Mouse (Mus musculus) embryonic facial prominence, embryonic 15.5 days (tissue): ENCODE measurements around the gene Hjurp. TPM values are rescaled to one million over a fixed set of nuclear protein-coding genes. Genes with fewer than 3 reads are reported as not detected.
"Not testable (repeated sequence)": the region's sequence is repeated elsewhere in the genome, so short reads cannot be mapped to it uniquely, and the experiment has no call there.

Experiments used
- ATAC-seq: fragments of 200-750 bp; cut with Nextera tagmentation; 2 replicates; pipeline ENCODE4 v1.8.0; 2017; ENCODE audit warnings: low read depth, moderate TSS enrichment; ENCODE audit not compliant: insufficient number of reproducible peaks, low FRiP score, low TSS enrichment
- H3K27ac ChIP-seq: fragments of 300-500 bp; sonication (generic); replicated peaks from 2 replicates; pipeline ENCODE4 v1.5.1; 2015; ENCODE audit warnings: mild to moderate bottlenecking, inconsistent platforms
- H3K27me3 ChIP-seq: fragments of 300-500 bp; sonication (generic); 2 replicates; pipeline ENCODE4 v1.6.1; 2015; ENCODE audit warnings: inconsistent platforms
- H3K36me3 ChIP-seq: fragments of 300-500 bp; sonication (generic); 2 replicates; pipeline ENCODE4 v1.6.1; 2015; ENCODE audit warnings: mild to moderate bottlenecking, inconsistent platforms
- H3K4me1 ChIP-seq: fragments of 300-500 bp; sonication (generic); 2 replicates; pipeline ENCODE4 v1.6.1; 2015; ENCODE audit warnings: inconsistent platforms
- H3K4me2 ChIP-seq: fragments of 300-500 bp; sonication (generic); replicated peaks from 2 replicates; pipeline ENCODE4 v1.6.1; 2015; ENCODE audit warnings: mild to moderate bottlenecking, inconsistent platforms
- H3K4me3 ChIP-seq: fragments of 300-500 bp; sonication (generic); replicated peaks from 2 replicates; pipeline ENCODE4 v1.5.1; 2015; ENCODE audit warnings: mild to moderate bottlenecking, inconsistent platforms
- H3K9ac ChIP-seq: fragments of 300-500 bp; sonication (generic); 2 replicates; pipeline ENCODE4 v1.6.1; 2015; ENCODE audit warnings: inconsistent platforms
- H3K9me3 ChIP-seq: fragments of 300-500 bp; sonication (generic); replicated peaks from 2 replicates; pipeline ENCODE4 v1.6.1; 2016; ENCODE audit warnings: inconsistent platforms
- WGBS: fragments of 180-500 bp; shearing (Covaris S2); methylation state at CpG from one replicate; pipeline ENCODE4 v1.1.7; 2015; 5-methylcytosine and 5-hydroxymethylcytosine counted together
- polyA plus RNA-seq: library from polyadenylated mRNA; unstranded; fragments of >200 nt; fragmentation: Nextera tagmentation; extraction: Ambion mirVana; gene quantifications from 2 replicates; pipeline ENCODE4 v1.2.1, GENCODE M21; 2015

Gene Hjurp
- polyA plus RNA-seq, 1 experiment from 2014 or later, result 161 TPM

DNA sequence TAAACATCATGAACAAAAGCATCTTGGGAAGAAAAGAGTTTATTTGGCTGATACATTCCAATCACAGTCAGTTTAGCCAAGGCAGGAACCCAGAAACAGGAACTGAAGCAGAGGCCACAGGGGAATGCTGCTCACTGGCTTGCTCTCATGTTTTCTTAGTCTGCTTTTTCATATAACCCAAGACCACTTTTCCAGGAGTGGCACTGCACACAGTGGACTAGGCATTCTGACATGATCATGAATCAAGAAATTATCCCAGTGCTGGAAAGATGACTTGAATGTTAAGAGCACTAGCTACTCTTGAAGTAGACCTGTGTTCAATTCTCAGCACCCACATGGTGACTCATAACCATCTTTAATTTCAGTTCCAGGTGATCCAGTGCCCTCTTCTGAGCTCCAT is 51.7 kb downstream of the Hjurp start:
- Histone ChIP-seq H3K36me3 (no peaks in the 10 kb centered on the region), H3K4me3 (no peak overlapping the region), H3K27me3 (no peaks in the 10 kb centered on the region), H3K9ac (no peak overlapping the region), H3K4me2 (no peak overlapping the region), H3K4me1 (no peaks in the 10 kb centered on the region), H3K9me3 (peaks cover 48% of the 10 kb centered on the region), H3K27ac (no peak overlapping the region)
- ATAC-seq, result no peak

DNA sequence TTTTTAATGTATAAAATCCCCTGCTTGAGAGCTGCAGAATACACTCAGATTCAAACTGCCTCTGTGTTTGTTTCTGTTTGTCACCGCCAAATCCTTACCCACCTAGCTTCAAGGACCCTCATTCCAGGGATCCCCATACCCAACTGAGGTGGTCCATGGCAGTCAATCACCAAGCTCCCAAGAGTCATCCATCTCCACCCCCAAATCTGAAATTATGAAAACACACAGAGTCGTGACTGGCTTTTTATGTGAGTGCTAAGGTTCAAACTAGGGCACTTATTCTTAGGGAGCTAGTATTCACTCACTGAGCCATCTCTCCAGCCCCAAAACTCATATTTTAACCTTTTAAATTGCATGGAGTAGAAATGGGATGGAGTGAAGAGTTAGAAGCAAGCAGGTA is 52.1 kb downstream of the Hjurp start:
- H3K27me3 ChIP-seq, H3K4me1 ChIP-seq, ATAC-seq, H3K9ac ChIP-seq, H3K4me2 ChIP-seq, H3K4me3 ChIP-seq, H3K36me3 ChIP-seq, H3K27ac ChIP-seq: not testable (repeated sequence)
- 31% methylated on average over 2 of the region's 2 CpGs for WGBS
- peaks cover 44% of the 10 kb centered on the region for H3K9me3 ChIP-seq

DNA sequence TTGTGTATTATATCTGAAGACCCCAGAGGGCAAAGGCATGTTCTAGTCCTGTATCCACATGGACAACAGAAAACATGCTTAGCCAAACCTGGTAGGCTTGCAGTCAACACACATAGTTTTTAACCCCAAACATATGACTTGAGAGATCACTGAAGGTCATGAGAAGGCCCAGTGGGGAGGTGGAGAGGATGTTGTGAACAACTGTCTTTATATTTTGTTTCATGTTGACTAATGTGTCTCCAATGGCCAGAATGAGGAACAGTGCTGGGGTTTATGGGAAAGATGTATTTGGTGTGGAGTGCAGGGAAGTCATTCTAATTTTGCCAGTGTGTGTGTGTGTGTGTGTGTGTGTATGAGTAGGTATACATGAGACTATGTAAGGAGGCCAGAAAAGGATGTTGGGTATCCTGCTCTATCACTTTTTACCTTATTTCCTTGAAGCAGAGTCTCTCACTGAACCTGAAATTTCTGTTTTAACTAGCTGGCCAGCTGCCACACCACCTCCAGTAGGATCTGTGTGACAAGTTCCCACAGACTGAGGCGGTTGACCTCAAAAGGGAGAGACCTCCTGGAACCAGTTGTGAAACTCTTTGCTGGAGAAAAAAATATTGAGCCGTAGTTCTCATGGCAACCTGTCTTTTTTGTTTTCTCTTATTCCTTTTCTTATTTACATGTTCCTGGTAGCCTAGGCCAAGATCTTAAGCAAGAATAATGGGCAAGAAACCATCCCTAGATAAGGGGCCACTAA is 53.2 kb downstream of the Hjurp start:
- H3K27ac ChIP-seq, result no peak overlapping the region

DNA sequence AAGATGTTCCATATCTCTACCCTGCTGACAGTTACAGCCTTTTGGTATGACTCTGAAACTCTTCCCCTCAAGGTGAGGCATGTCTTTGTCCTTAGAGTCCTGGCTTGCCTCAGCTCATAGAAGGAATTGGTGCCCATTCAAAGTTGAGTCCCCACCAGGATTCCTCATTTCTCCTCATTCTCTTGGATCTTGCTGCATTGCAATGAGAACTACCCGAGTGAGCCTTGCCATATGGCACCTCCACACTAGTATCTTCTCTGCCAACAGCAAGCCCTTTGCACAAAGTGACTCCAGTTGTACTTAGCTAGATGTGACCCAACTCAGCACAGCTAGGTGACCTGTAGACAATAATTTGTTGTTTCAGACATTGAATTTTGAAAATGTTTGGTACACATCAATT is 53.8 kb downstream of the Hjurp start:
- ATAC-seq, result no peak
- H3K27me3 ChIP-seq, result no peaks in the 10 kb centered on the region
- WGBS, result 48% methylated on average over 1 of the region's 1 CpGs
- H3K4me3 ChIP-seq, result no peak overlapping the region
- H3K4me2 ChIP-seq, result no peak overlapping the region
- H3K36me3 ChIP-seq, result no peaks in the 10 kb centered on the region
- H3K9me3 ChIP-seq, result peaks cover 30% of the 10 kb centered on the region
- no peak overlapping the region for H3K27ac ChIP-seq
- no peaks in the 10 kb centered on the region for H3K4me1 ChIP-seq
- no peak overlapping the region for H3K9ac ChIP-seq

More for the DNA sequence above, 53.2 kb downstream of the Hjurp start:
- peaks cover 34% of the 10 kb centered on the region for H3K9me3 ChIP-seq
- no peaks in the 10 kb centered on the region for H3K36me3 ChIP-seq
- no peaks in the 10 kb centered on the region for H3K27me3 ChIP-seq
- no peak overlapping the region for H3K4me3 ChIP-seq
- no peak overlapping the region for H3K4me2 ChIP-seq
- WGBS, result 66% methylated on average over 2 of the region's 2 CpGs
- no peaks in the 10 kb centered on the region for H3K4me1 ChIP-seq
- H3K9ac ChIP-seq, result no peak overlapping the region
- no peak for ATAC-seq

DNA sequence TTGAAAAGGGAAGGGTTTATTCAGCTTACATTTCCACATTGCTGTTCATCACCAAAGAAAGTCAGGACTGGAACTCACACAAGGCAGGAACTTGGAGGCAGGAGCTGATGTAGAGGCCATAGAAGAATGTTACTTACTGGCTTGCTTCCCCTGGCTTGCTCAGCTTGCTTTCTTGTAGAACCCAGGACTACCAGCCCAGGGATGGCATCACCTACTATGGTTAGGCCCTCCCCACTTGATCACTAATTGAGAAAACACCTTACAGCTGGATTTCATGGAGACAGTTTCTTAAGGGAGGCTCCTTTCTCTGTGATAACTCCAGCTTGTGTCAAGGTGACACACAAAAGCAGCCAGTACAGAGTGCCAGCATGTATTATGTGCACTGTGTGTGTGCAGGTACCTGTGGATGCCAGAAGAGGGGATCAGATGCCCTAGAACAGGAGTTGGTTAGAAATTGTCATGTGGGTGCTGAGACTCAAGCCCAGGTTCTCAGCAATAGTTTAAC is 54.4 kb downstream of the Hjurp start:
- not testable (repeated sequence) for H3K4me1 ChIP-seq, H3K4me2 ChIP-seq, H3K9ac ChIP-seq, H3K4me3 ChIP-seq, H3K27me3 ChIP-seq, H3K27ac ChIP-seq, H3K36me3 ChIP-seq, ATAC-seq
- peaks cover 25% of the 10 kb centered on the region for H3K9me3 ChIP-seq

DNA sequence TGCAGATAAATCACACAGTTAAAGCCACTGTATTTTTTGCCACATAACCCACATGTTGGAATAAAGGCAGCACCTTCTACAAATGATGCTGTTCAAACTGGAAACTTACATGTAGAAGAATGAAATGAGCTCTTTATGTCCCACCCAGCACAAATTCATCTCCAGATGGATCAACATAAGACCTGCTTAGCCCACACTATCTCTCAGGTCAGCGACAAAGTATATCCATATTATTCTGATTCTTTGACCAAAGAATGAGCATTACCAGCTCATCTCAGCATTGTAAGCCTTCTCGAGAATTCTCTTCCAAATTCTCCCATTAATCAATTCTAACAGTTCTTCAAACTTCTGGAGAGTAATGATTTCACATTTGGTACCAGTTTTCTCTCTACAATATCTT is 55.2 kb downstream of the Hjurp start:
- Histone ChIP-seq H3K9me3 (peaks cover 23% of the 10 kb centered on the region), H3K27ac (no peak overlapping the region), H3K27me3 (no peaks in the 10 kb centered on the region), H3K36me3 (no peaks in the 10 kb centered on the region), H3K9ac (no peak overlapping the region), H3K4me3 (no peak overlapping the region), H3K4me1 (no peaks in the 10 kb centered on the region), H3K4me2 (no peak overlapping the region)
- 44% methylated on average over 2 of the region's 2 CpGs for WGBS
- ATAC-seq, result no peak

DNA sequence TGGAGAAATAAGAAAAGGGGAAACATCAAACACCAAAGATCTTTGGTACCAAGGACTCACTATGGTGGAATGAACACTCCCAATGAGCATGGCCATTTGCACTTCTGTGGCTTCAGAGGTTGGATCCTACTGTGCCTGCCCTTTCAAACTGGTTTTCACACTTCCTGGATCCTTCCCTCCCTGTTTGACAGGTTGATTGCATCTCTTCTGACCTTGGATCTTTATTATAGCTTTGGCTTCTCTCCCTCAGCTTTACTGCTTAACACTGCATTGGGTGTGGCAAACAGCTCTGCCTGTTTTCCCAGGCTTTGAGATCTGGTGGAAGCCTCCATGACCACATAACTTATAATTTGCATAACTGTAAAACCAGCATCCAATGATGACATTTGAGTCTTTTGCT is 57.1 kb downstream of the Hjurp start:
- Histone ChIP-seq H3K4me3 (no peak overlapping the region), H3K4me2 (no peak overlapping the region), H3K27me3 (no peaks in the 10 kb centered on the region), H3K9ac (no peak overlapping the region), H3K36me3 (no peaks in the 10 kb centered on the region), H3K27ac (no peak overlapping the region), H3K9me3 (peaks cover 17% of the 10 kb centered on the region), H3K4me1 (no peaks in the 10 kb centered on the region)
- no peak for ATAC-seq

DNA sequence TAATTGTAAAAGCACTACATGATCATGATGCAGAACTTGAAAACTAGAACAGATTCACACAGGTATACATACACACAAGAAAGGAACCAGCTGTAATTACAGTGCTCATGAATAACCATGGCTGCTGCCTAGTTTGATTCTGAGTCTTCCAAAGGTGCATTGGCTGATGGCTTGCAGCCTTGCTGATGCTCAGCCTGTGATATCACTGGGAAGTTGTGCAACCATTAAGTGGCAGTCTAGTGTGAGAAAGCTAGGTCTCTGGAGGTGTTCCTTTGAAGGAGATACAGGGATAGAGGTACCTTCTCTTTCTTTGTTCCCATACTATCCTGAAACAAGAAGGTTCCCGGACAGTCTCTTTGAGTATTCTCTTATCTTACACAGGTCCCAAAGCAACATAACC is 58.4 kb downstream of the Hjurp start:
- peaks cover 27% of the 10 kb centered on the region for H3K9me3 ChIP-seq
- no peaks in the 10 kb centered on the region for H3K36me3 ChIP-seq
- H3K9ac ChIP-seq, result no peak overlapping the region
- no peak overlapping the region for H3K4me2 ChIP-seq
- H3K4me1 ChIP-seq, result no peaks in the 10 kb centered on the region
- no peak for ATAC-seq
- 16% methylated on average over 1 of the region's 1 CpGs for WGBS
- H3K27me3 ChIP-seq, result no peaks in the 10 kb centered on the region
- no peak overlapping the region for H3K27ac ChIP-seq
- no peak overlapping the region for H3K4me3 ChIP-seq

DNA sequence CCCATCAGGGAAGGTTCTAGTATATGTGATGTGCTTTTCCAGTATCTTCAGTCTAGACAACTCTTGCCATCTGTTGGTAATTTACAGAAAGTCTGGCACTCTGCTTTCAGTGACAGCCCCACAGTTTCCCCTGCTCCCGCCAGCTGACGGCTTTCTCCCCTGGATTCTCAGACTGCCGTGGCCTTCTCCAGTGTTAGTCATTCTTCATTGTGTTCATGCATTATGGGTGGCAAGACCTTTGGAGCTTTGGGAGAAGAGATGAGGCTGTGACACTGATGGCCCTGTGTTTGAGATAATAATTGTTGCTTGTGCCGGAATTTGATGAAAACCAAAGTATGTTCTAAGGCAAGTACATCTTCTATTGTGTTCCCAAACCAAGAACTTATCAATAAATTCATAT is 58.8 kb downstream of the Hjurp start:
- no peaks in the 10 kb centered on the region for H3K4me1 ChIP-seq
- peaks cover 32% of the 10 kb centered on the region for H3K9me3 ChIP-seq
- no peak overlapping the region for H3K4me2 ChIP-seq
- no peak for ATAC-seq
- 45% methylated on average over 4 of the region's 4 CpGs for WGBS
- H3K27ac ChIP-seq, result no peak overlapping the region
- no peaks in the 10 kb centered on the region for H3K27me3 ChIP-seq
- H3K36me3 ChIP-seq, result no peaks in the 10 kb centered on the region
- H3K4me3 ChIP-seq, result no peak overlapping the region
- H3K9ac ChIP-seq, result no peak overlapping the region

DNA sequence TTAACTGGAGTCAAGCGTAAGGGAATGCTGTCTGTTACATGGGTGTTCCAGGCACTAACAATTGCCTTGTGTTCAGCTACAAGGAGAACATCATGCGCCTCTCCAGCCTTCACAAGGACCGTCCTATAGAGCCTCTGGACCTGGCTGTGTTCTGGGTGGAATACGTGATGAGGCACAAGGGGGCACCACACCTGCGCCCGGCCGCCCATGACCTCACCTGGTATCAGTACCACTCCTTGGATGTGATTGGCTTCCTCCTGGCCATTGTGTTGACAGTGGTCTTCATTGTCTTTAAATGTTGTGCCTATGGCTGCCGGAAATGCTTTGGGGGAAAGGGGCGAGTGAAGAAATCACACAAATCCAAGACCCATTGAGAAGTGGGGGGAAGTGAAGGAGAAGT is 59.4 kb downstream of the Hjurp start:
- ATAC-seq, result no peak
- no peak overlapping the region for H3K4me3 ChIP-seq
- H3K27ac ChIP-seq, result no peak overlapping the region
- peaks cover 37% of the 10 kb centered on the region for H3K9me3 ChIP-seq
- no peaks in the 10 kb centered on the region for H3K27me3 ChIP-seq
- H3K4me2 ChIP-seq, result no peak overlapping the region
- H3K36me3 ChIP-seq, result no peaks in the 10 kb centered on the region
- 73% methylated on average over 9 of the region's 9 CpGs for WGBS
- H3K9ac ChIP-seq, result no peak overlapping the region
- H3K4me1 ChIP-seq, result no peaks in the 10 kb centered on the region

DNA sequence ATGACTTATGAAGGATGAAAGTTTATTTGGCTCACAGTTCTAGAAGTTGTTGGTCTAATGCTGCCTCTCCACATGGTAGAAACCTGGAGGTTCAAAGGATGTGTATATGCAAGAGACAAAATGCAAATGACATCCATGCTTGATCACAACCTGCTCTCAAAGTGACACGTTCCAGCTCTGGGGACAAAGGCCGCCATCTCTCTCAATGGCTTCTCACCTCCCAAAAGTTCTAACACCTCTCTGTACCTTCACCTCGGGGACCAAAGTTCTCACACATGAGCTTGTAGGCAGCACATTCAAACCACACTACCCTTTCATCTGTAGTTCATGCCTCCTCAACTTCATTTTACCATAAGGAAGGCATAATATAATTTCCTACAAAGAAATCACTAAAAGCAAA is 59.9 kb downstream of the Hjurp start:
- no peaks in the 10 kb centered on the region for H3K36me3 ChIP-seq
- H3K4me2 ChIP-seq, result no peak overlapping the region
- H3K4me1 ChIP-seq, result no peaks in the 10 kb centered on the region
- H3K9ac ChIP-seq, result no peak overlapping the region
- H3K9me3 ChIP-seq, result peaks cover 42% of the 10 kb centered on the region
- no peaks in the 10 kb centered on the region for H3K27me3 ChIP-seq
- WGBS, result 37% methylated on average over 3 of the region's 3 CpGs
- H3K27ac ChIP-seq, result no peak overlapping the region
- no peak overlapping the region for H3K4me3 ChIP-seq
- no peak for ATAC-seq

DNA sequence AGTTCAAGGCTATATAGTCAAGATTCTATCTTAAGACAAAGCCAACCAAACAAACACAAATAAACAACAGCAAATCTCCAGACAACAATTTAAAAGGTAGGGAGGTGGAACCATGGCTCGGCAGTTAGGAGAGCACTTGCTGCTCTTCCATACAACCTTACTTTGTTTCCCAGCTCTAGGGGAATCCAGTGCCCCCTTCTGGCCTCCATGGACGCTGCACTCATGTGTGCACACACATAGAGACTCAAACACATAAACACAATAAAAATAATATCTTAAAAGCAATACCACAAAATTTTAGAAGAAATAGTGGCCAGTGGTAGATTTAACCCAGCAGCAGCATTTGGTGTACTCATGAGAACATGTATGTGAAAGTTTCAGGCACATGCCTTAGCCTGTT is 60.3 kb downstream of the Hjurp start:
- Histone ChIP-seq H3K36me3 (no peaks in the 10 kb centered on the region), H3K4me2 (no peak overlapping the region), H3K4me1 (no peaks in the 10 kb centered on the region), H3K9me3 (peaks cover 46% of the 10 kb centered on the region), H3K27me3 (no peaks in the 10 kb centered on the region), H3K4me3 (no peak overlapping the region), H3K27ac (no peak overlapping the region), H3K9ac (no peak overlapping the region)
- no peak for ATAC-seq
- 56% methylated on average over 2 of the region's 2 CpGs for WGBS
